Mouse (Mus musculus) urinary bladder, adult 18-20 months (tissue): ENCODE measurements around the gene Ccdc12.
"Not testable (repeated sequence)": the region's sequence is repeated elsewhere in the genome, so short reads cannot be mapped to it uniquely, and the experiment has no call there.

Experiments
- DNase-seq, 2 experiments: peaks; one replicate each; pipeline ENCODE4 v3.0.0; 2022; ENCODE audit warnings: low spot score in 2 of 2, mixed read lengths in 2 of 2

Ccdc12 gene

GRCm38 (mm10) chr9:110673107-110673752 is 16.9 kb downstream of the Ccdc12 start:
- DNase-seq, result no peak

GRCm38 (mm10) chr9:110676492-110676911 is 20.2 kb downstream of the Ccdc12 start:
- no peak for DNase-seq

- DNase-seq, result no peak
Measured at GRCm38 (mm10) chr9:110678886-110679285, 22.6 kb downstream of the Ccdc12 start.

GRCm38 (mm10) chr9:110680736-110681507 is 24.6 kb downstream of the Ccdc12 start:
- no peak for DNase-seq

GRCm38 (mm10) chr9:110681817-110682216 is 25.5 kb downstream of the Ccdc12 start:
- DNase-seq, result no peak

- no peak for DNase-seq
Measured at GRCm38 (mm10) chr9:110682255-110682654, 26.0 kb downstream of the Ccdc12 start.

GRCm38 (mm10) chr9:110682697-110683096 is 26.4 kb downstream of the Ccdc12 start:
- DNase-seq, result not testable (repeated sequence)

GRCm38 (mm10) chr9:110683574-110684099 is 27.3 kb downstream of the Ccdc12 start:
- no peak for DNase-seq

- DNase-seq, result peak; percentile 68 to 75
Measured at GRCm38 (mm10) chr9:110684100-110684831, 28.0 kb downstream of the Ccdc12 start.

- no peak for DNase-seq
Measured at GRCm38 (mm10) chr9:110685187-110685586, 28.9 kb downstream of the Ccdc12 start.

GRCm38 (mm10) chr9:110685591-110685990 is 29.3 kb downstream of the Ccdc12 start:
- peak; percentile 33 to 64 for DNase-seq

- no peak for DNase-seq
Measured at GRCm38 (mm10) chr9:110686472-110686871, 30.2 kb downstream of the Ccdc12 start.

GRCm38 (mm10) chr9:110687061-110687460 is 30.8 kb downstream of the Ccdc12 start:
- no peak for DNase-seq

GRCm38 (mm10) chr9:110687846-110688245 is 31.5 kb downstream of the Ccdc12 start:
- DNase-seq, result no peak

GRCm38 (mm10) chr9:110689261-110689779 is 33.0 kb downstream of the Ccdc12 start:
- peak; percentile 53 to 58 for DNase-seq

GRCm38 (mm10) chr9:110695165-110695755 is 39.0 kb downstream of the Ccdc12 start:
- DNase-seq, result no peak

GRCm38 (mm10) chr9:110696427-110696826 is 40.1 kb downstream of the Ccdc12 start:
- DNase-seq, result no peak

- no peak for DNase-seq
Measured at GRCm38 (mm10) chr9:110697465-110697864, 41.2 kb downstream of the Ccdc12 start.

GRCm38 (mm10) chr9:110699574-110699973 is 43.3 kb downstream of the Ccdc12 start:
- DNase-seq, result no peak

- DNase-seq, result no peak
Measured at GRCm38 (mm10) chr9:110701114-110702032, 45.1 kb downstream of the Ccdc12 start.
